ENCODE assay signal across 29 mouse cellular contexts in the genomic region with DNA sequence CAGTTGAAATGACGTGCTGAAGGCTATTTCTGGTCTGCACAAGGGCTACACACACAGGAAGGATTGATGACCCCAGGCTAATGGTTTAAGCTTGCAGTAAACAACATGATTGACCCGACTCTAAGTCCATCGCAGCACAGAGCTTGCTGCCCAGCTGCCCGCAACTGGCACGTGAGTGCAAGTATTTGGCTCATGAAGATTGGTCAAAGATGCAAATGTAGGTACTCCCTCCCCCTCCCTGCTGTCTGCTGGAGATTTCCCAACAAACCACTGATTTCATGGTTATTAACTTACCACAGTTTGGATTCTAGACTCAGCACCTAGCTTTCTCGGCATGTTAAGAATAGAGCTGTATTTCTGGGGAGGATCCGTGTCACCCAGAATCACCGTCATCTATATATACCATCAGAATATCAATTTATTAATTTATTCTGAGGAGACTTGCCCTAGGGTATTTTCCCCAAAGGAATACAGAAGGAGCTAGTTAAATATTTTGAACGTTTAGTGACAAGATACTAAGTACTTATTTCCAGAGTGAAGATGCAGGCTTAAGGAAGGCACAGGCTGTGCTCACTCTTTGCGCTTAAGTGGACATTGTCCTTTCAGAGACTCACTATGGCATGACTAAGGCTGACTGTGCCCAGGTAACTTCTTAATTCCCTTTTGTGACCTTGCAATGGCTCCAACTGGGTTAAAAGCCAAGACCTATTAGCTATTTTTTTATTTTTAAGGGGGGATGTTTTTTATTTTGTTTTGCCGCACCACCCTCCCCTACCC. TPM values are rescaled to one million over a fixed set of nuclear protein-coding genes. Genes with fewer than 3 reads are reported as not detected.
A peak's percentile ranks its signal among the peaks of the same experiment; 100 is the strongest.
DNase-seq lines count a peak whose midpoint lies in the region; ATAC-seq and TF ChIP-seq lines count a peak whose summit lies in the region.
"Had no signal": no experiment of that assay in that cellular context is flagged by ENCODE, and none has a peak within 500 bp of the region (broad histone marks: within the 10 kb centered on the region; RNA-seq: fewer than 3 reads in every experiment).

No protein-coding gene starts in this region.

- no peak overlapping the region for H3K9ac ChIP-seq in liver, postnatal 0 days (replicated peaks)
- no peak overlapping the region for H3K9ac ChIP-seq in liver, embryonic 11.5 days (ENCODE audit: low read depth, low read length)
- H3K9ac ChIP-seq: embryonic facial prominence, embryonic 12.5 days; forebrain, embryonic 15.5 days; limb, embryonic 13.5 days; liver, embryonic 14.5 days; lung, embryonic 14.5 days; midbrain, embryonic 15.5 days; neural tube, embryonic 15.5 days; stomach, embryonic 15.5 days had no signal

- H3K4me3 ChIP-seq in liver, postnatal 0 days (ENCODE audit: low read depth, low read length): no peak overlapping the region
- no peak overlapping the region for H3K4me3 ChIP-seq in liver, embryonic 11.5 days (ENCODE audit: low read depth, low read length)
- H3K4me3 ChIP-seq: embryonic facial prominence, embryonic 12.5 days; forebrain, embryonic 10.5 days; forebrain, embryonic 15.5 days; gastrocnemius, adult 2 months; layer of hippocampus, adult 2 months; left cerebral cortex, adult 2 months; limb, embryonic 13.5 days; midbrain, embryonic 10.5 days; midbrain, embryonic 15.5 days; neural tube, embryonic 15.5 days; stomach, embryonic 15.5 days had no signal

- intact Hi-C loops in gastrocnemius, postnatal 14 days (cut with DNase I; ENCODE audit: low total_unique reads): no loop called here

- WGBS in liver, postnatal 0 days (ENCODE audit: insufficient replicate concordance): 74% methylated on average over 11 of the region's 11 CpGs
- WGBS in liver, embryonic 11.5 days: 75% methylated on average over 11 of the region's 11 CpGs

- TF ChIP-seq CTCF in liver, postnatal 0 days (IDR thresholded peaks at IDR 0.05; ENCODE audit: low read depth): no peak

- DNase-seq in cerebellum, postnatal 10 days: peak; percentile 39 to 47
- no peak for DNase-seq in cerebellum, adult 11 months
- DNase-seq in liver, postnatal 0 days: no peak
- no peak for DNase-seq in liver, embryonic 11.5 days (ENCODE audit: low spot score)
- peak; percentile 60 for DNase-seq in kidney, postnatal 14 days
- DNase-seq in gastrocnemius, postnatal 14 days: no peak
- no peak for DNase-seq in right cerebral cortex, postnatal 14 days
- DNase-seq: adrenal gland, adult 8-10 months; cerebellum, adult 8-10 months; cerebellum, postnatal 36 days; embryo, embryonic 11 days; gastrocnemius, adult 2 months; lung, embryonic 14.5 days; lung, postnatal 14 days; retina, postnatal 1 day; right cerebral cortex, postnatal 25 days had no signal

- H3K27ac ChIP-seq in liver, postnatal 0 days (ENCODE audit: low read depth): no peak overlapping the region
- H3K27ac ChIP-seq in liver, embryonic 11.5 days (ENCODE audit: low read depth, low read length): no peak overlapping the region
- H3K27ac ChIP-seq: embryonic facial prominence, embryonic 12.5 days; forebrain, embryonic 10.5 days; forebrain, embryonic 15.5 days; gastrocnemius, adult 2 months; layer of hippocampus, adult 2 months; left cerebral cortex, adult 2 months; limb, embryonic 13.5 days; liver, embryonic 14.5 days; midbrain, embryonic 10.5 days; midbrain, embryonic 15.5 days; neural tube, embryonic 15.5 days; stomach, embryonic 15.5 days had no signal

- H3K9me3 ChIP-seq in liver, postnatal 0 days (ENCODE audit: low read length): no peaks in the 10 kb centered on the region
- H3K9me3 ChIP-seq in liver, embryonic 11.5 days (ENCODE audit: control insufficient read depth, low read length): no peaks in the 10 kb centered on the region
- H3K9me3 ChIP-seq: embryonic facial prominence, embryonic 12.5 days; forebrain, embryonic 15.5 days; G1E; midbrain, embryonic 10.5 days; midbrain, embryonic 15.5 days; neural tube, embryonic 15.5 days; stomach, embryonic 15.5 days had no signal

- H3K36me3 ChIP-seq in liver, postnatal 0 days (replicated peaks; ENCODE audit: insufficient read depth, low read length): no peaks in the 10 kb centered on the region
- H3K36me3 ChIP-seq in liver, embryonic 11.5 days (ENCODE audit: control insufficient read depth, insufficient read depth, low read length): no peaks in the 10 kb centered on the region
- H3K36me3 ChIP-seq: embryonic facial prominence, embryonic 12.5 days; forebrain, embryonic 10.5 days; forebrain, embryonic 15.5 days; G1E; limb, embryonic 13.5 days; midbrain, embryonic 10.5 days; midbrain, embryonic 15.5 days; neural tube, embryonic 15.5 days; stomach, embryonic 15.5 days had no signal

- TF ChIP-seq EP300 in liver, postnatal 0 days (IDR thresholded peaks at IDR 0.05; ENCODE audit: low read depth): no peak

- no peaks in the 10 kb centered on the region for H3K27me3 ChIP-seq in liver, postnatal 0 days (ENCODE audit: insufficient read depth, low read length)
- H3K27me3 ChIP-seq in liver, embryonic 11.5 days (replicated peaks; ENCODE audit: control insufficient read depth, insufficient read depth, low read length): no peaks in the 10 kb centered on the region
- H3K27me3 ChIP-seq: embryonic facial prominence, embryonic 12.5 days; forebrain, embryonic 15.5 days; limb, embryonic 13.5 days; midbrain, embryonic 15.5 days; stomach, embryonic 15.5 days had no signal

- no peak overlapping the region for H3K4me2 ChIP-seq in liver, postnatal 0 days (ENCODE audit: low read depth, low read length)
- no peak overlapping the region for H3K4me2 ChIP-seq in liver, embryonic 11.5 days
- H3K4me2 ChIP-seq: embryonic facial prominence, embryonic 12.5 days; forebrain, embryonic 15.5 days; limb, embryonic 13.5 days; lung, embryonic 14.5 days; midbrain, embryonic 15.5 days; neural tube, embryonic 15.5 days; stomach, embryonic 15.5 days had no signal

- peak; percentile 40; the same call in 1 of the 2 replicates for ATAC-seq in liver, postnatal 0 days
- ATAC-seq in liver, embryonic 11.5 days (replicated peaks; ENCODE audit: low FRiP score): no peak
- ATAC-seq: forebrain, embryonic 15.5 days; intestine, embryonic 16.5 days; midbrain, embryonic 15.5 days had no signal

- peaks cover under 1% of the 10 kb centered on the region for H3K4me1 ChIP-seq in liver, postnatal 0 days (ENCODE audit: insufficient read depth)
- no peaks in the 10 kb centered on the region for H3K4me1 ChIP-seq in liver, embryonic 11.5 days (replicated peaks; ENCODE audit: control insufficient read depth, insufficient read depth, low read length)
- H3K4me1 ChIP-seq: stomach, embryonic 15.5 days had no signal

RNA-seq across cellular contexts. Expression of gene Atrnl1, which starts 57.7 kb away (rescaled TPM):
- polyA plus RNA-seq in liver, postnatal 0 days (2015; fragmentation: Nextera tagmentation; extraction: Ambion mirVana): 0.70 and 0.71 TPM in 2 replicates
- 2.5 and 2.9 TPM in 2 replicates for polyA plus RNA-seq in liver, embryonic 11.5 days (2014; fragmentation: Nextera tagmentation; extraction: Ambion mirVana)
- 10 to 100 TPM; 10.4 to 10.9 TPM for total RNA-seq in gastrocnemius, postnatal 14 days (2021)

Comparison
In these comparisons a context has a peak if more than half of its experiments do, and no peak if none do; other contexts are left out.
1. DNase-seq: peak in cerebellum, postnatal 10 days (2 of 2) and kidney, postnatal 14 days (single experiment); none in cerebellum, adult 11 months (single experiment), liver, postnatal 0 days (single experiment), liver, embryonic 11.5 days (single experiment), gastrocnemius, postnatal 14 days (single experiment) and right cerebral cortex, postnatal 14 days (single experiment).